Mouse (Mus musculus) heart, postnatal 0 days (tissue): Measurements from ENCODE around the gene Slc7a10.

Source experiments
- CTCF ChIP-seq: IDR thresholded peaks from 2 replicates; pipeline ENCODE4 v1.5.1; 2016; ENCODE audit warnings: antibody characterized with exemption, control low read depth, low read depth
- EP300 ChIP-seq: IDR thresholded peaks from 2 replicates; pipeline ENCODE4 v1.6.1; 2016; ENCODE audit warnings: antibody characterized with exemption, low read depth

GRCm38 (mm10) chr7:35215731-35216130 lies 29.5 kb downstream of the Slc7a10 start:
- TF ChIP-seq CTCF (no peak), EP300 (no peak)
